Mouse (Mus musculus): ENCODE data around the gene Zfp553. TPM values are rescaled to one million over a fixed set of nuclear protein-coding genes. Genes with fewer than 3 reads are reported as not detected.
"Not testable (repeated sequence)": the region's sequence is repeated elsewhere in the genome, so short reads cannot be mapped to it uniquely, and the experiment has no call there.

The Zfp553 gene
- total RNA-seq, 2 experiments from 2014 or later, result 19.3 to 19.6 TPM

DNA sequence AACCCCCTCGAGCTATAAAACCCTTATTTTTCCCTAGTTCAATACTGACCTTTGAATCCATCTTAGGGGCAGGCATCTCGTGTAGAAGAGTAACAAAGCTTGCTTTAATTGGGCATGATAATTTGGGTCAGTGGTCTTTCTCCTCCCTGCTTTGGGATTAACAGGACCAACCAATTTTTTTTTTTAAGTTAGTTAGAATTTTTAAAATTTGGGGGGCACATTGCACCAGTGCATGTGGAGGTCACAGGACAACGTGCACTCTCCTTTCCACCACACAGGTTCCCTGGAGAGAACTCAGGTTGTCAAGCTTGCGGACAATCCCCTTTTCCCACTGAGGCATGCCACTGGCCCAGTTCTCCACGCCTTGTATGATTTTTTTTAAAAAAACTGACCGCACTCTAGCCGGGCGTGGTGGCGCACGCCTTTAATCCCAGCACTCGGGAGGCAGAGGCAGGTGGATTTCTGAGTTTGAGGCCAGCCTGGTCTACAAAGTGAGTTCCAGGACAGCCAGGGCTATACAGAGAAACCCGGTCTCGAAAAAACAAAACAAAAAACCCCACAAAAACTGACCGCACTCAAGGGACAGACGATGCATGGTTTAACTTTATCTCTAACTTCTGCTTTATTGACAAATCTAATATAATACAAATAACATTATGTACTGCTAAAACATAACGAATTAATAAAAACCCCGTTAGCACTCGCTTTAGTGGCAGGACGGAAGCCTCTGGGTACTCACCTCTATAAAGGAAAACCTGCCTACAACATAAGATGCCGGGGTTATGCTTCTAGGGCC lies 837 bp upstream of the Zfp553 start:
- no peak for DNase-seq (ENCODE audit: low spot score in 2 of 2)

DNA sequence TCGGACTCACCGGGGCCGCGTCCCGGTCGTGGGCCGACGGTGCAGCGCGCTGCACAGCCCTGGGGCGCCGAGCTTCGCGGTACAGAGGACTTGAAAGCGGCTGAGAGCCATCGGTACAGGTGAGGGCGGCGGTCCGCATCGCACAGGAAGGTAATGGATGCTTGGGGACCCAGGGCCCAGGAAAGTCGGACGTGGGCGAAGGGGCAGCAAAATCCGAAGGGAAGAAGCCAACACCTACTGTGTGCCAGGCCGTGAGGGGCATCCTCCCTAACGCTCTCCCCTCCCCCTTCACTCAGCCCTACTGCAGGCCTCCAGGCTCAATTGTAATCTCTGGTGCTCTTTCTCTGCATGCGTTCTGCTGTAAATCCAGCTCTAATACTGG lies 498 bp downstream of the Zfp553 start:
- no peak for DNase-seq (ENCODE audit: low spot score in 2 of 2)

DNA sequence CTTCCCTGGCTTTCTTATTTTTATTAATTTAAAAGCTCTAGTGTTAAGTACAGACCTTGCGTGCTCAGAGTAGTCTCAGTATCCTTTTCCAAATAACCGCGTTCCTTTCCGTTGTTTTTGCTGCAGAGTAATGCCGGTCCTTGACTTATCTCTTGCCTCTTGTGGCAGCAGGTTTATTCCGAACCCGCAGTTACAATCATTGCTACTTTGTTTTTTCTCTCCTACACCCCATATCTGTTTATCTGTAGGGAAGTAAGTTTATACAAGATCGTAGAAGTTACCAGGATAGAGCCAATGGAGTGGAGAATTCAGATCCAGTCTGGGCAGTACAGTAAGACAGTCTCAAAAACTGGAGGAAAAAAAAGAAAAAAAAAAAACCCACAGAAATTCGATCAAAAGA lies 904 bp downstream of the Zfp553 start:
- DNase-seq (ENCODE audit: low spot score in 2 of 2), result no peak

DNA sequence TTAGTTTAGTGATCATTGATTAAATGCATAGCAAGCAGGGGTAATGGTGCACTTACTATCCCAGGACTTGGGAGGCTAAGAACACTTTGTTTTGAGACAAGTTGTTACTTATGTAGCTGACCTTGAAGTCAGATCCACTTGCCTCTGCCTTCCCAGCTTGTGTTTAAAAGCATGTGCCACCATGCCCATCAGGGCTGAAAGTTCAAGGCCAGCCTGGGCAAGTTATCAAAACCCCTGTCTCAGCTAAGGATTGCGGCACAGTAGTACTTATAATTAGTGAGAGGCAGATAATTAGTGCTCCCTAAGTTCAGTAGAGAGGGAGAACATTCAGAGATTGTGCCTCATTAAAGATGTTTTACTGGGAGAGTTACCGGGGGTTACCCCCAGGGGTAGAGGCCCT lies 1.9 kb downstream of the Zfp553 start:
- DNase-seq (ENCODE audit: low spot score in 2 of 2), result no peak

DNA sequence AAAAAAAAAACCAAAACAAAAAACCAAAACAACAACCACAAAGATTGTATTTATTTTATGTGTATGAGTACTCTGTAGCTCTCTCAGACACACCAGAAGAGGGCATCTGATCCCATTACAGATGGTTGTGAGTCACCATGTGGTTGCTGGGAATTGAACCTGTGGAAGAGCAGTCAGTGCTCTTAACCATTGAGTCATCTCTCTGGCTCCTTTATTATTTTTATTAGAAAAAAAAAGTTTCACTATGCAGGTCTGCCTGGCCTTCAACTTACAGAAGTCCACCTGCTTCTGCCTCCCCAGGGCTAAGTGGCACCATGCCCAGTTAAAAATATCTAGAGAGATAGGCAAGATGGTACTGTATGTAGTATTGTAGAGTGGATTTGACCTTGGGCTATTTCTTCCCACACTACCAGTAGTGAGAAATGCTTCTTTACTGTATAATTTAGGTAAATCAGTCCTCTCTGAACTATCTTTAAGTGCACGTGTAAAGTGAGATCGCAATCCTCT lies 10.6 kb downstream of the Zfp553 start:
- no peak for DNase-seq (ENCODE audit: low spot score in 2 of 2)

GRCm38 (mm10) chr7:127243870-127244657 lies 11.2 kb downstream of the Zfp553 start, which contains the start of gene Zfp771:
Gene Zfp771, plus strand, starts transcription at chr7:127244274.
- peak; percentile 93 to 95 for DNase-seq (ENCODE audit: low spot score in 2 of 2)

- no peak for DNase-seq (ENCODE audit: low spot score in 2 of 2)
Measured at GRCm38 (mm10) chr7:127244658-127245510, 12.0 kb downstream of the Zfp553 start.

- DNase-seq (ENCODE audit: low spot score in 2 of 2), result not testable (repeated sequence)
Measured at GRCm38 (mm10) chr7:127250511-127250910, 17.6 kb downstream of the Zfp553 start.

- no peak for DNase-seq (ENCODE audit: low spot score in 2 of 2)
Measured at GRCm38 (mm10) chr7:127252414-127252813, 19.6 kb downstream of the Zfp553 start.

- no peak for DNase-seq (ENCODE audit: low spot score in 2 of 2)
Measured at GRCm38 (mm10) chr7:127253341-127253740, 20.5 kb downstream of the Zfp553 start.

DNA sequence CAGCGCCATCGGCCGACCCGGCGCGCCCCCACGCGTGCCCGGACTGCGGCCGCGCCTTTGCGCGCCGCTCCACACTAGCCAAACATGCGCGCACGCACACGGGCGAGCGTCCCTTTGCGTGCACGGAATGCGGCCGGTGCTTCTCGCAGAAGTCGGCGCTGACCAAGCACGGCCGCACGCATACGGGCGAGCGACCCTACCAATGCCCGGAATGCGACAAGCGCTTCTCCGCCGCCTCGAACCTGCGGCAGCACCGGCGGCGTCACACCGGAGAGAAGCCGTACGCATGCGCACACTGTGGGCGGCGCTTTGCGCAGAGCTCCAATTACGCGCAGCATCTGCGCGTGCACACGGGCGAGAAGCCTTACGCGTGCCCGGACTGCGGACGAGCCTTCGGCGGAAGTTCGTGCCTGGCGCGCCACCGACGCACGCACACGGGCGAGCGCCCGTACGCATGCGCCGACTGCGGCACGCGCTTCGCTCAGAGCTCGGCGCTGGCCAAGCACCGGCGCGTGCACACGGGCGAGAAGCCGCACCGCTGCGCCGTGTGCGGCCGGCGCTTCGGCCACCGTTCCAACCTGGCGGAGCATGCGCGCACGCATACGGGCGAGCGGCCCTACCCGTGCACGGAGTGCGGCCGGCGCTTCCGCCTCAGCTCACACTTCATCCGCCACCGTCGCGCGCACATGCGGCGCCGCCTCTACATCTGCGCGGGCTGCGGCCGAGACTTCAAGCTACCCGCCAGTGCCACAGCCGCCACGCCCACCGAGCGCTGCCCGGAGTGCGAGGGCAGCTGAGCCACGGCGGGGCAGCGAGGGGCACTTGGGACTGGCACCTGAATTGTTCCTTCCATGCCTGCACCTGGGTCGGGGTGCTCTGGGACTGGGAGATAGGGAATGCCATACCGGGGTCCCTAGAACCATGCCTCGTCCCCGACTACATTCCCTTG lies 21.2 kb downstream of the Zfp553 start:
- DNase-seq (ENCODE audit: low spot score in 2 of 2), result peak; percentile 94 to 95

GRCm38 (mm10) chr7:127255008-127255407 lies 22.1 kb downstream of the Zfp553 start:
- DNase-seq (ENCODE audit: low spot score in 2 of 2), result no peak

DNA sequence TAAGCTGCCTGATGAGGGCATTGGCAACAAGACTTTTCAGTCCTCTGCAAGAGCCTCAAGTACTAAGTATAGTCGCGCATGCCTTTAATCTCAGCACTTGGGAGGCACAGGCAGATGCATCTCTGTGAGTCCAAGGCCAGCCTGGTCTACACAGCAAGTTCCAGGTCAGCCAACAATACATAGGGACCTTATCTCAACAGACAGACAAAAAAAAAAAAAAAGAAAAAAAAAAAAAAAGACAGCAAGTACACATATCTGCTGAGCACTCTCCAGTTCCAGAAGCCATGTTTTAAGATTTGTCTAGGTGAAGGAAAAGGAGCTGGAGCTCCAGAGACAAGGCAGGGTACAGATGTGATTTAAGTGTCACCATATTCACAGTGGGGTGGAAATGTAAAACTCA lies 23.1 kb downstream of the Zfp553 start:
- no peak for DNase-seq (ENCODE audit: low spot score in 2 of 2)

DNA sequence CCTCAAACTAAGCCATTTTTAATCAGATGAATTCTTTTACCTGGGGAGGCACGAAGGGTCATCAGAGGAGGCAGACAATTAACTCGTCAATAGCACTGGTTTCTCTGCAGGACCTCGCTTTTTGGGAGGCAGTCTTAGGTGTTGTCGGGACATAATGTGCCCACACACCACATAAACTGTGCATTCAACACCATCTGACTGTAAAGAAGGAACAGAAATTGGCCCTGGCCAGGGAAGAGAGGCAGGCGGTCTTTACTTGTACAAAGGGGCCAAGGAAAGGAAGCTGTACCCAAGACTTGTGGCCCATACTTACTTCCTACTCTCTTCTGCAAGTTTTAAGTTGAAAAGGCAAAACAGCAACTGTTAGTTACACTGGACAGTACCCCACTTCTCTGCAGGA lies 23.7 kb downstream of the Zfp553 start:
- no peak for DNase-seq (ENCODE audit: low spot score in 2 of 2)

- DNase-seq (ENCODE audit: low spot score in 2 of 2), result no peak
Measured at GRCm38 (mm10) chr7:127259186-127259905, 26.5 kb downstream of the Zfp553 start.

- DNase-seq (ENCODE audit: low spot score in 2 of 2), result peak; percentile 94 to 96
Measured at GRCm38 (mm10) chr7:127260309-127261111, 27.6 kb downstream of the Zfp553 start, which contains the start of gene Dctpp1. Gene Dctpp1, minus strand, starts transcription at chr7:127260709.

- DNase-seq (ENCODE audit: low spot score in 2 of 2), result no peak
Measured at GRCm38 (mm10) chr7:127262218-127262961, 29.5 kb downstream of the Zfp553 start.

DNA sequence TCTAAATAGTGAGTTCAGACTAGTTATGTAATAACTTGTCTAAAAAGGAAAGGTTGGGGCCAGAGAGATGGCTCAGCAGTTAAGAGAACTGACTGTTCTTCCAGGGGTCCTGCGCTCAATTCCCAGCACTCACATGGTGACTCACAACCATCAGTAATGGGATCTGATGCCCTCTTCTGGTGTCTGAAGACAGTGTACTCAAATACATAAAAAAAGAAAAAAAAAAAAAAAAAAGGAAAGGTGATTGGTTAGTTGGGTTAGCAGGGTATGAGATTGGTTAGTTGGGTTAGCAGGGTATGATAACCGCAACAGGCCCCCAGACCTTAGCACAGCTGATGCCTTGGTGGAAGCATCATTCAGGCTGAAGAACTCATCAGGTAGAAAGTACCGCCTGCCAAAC lies 30.7 kb downstream of the Zfp553 start:
- no peak for DNase-seq (ENCODE audit: low spot score in 2 of 2)

All from layer of hippocampus, postnatal 10 days (tissue).